Mouse (Mus musculus) spleen, adult 18-20 months (tissue): ENCODE measurements around the gene St3gal4.

Source experiments
- DNase-seq, 2 experiments: peaks; one replicate each; pipeline ENCODE4 v3.0.0; 2022; ENCODE audit warnings: mixed read lengths in 2 of 2

Gene St3gal4

DNA sequence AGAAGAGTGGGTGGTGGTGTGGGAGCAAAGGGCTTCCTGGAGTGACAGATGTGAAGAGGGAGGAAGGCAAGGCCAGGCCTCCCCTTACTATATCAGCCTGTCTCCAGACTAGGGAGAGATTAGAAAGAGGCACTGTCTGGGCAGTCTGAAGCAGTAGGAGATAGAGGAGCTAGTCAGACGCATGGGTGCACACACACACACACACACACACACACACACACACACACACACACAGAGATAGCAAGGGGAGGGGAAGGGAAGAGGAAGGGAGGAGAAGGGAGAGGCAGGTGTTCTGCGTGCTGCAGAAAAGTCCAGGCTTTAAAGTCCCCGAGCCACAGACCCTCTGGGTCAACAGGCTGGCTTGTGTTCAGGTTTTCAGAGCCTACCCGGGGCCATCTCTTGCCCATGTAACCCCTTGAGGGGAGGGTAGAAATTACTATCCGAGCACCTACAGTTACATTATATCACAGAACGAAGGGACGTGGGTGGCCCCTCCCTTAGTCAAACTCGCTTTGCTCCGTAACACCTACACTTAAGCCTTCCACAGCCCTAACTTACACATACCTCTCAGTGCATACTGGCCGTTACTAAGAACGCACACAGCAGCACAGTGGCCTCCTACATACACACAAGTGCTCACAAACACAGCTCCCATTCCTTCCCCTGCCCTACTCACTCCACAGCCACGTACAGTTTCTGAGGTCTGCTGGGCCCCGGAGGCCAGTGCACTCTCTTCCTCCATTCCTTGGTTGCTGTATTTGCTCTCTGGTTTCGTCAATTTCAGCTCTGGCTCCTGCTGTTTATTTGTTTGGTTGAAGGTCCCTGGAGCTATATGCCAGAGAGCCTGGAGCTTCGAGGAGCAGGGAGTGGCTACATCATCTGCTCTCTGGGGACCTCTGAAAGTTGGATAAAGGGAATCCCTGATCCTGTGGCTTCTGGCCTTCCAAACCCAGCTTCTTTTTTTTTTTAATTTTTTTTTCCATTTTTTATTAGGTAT, 12.9 kb downstream of the St3gal4 start:
- DNase-seq: peak in 1 of 2 experiments; percentile 29

DNA sequence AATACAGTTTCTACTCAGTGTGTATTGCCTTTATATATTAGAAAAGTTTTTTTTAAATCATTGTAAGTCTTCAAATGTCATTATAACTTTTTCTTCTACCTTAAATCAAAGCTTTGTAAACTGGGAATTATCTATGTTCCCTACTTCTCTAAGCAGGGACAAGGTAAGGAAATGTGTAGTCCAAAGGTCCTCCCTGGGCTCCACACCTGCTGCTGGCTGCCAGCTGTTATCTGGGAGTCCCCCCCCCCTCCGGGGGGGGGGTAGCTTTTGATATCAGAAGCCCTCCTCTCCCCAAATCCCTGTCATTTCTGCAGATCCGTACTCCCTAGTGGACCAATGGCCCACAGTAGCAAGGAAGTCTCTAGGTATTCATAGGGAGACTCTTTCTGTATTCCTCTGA, 13.6 kb downstream of the St3gal4 start:
- no peak for DNase-seq

GRCm38 (mm10) chr9:35104711-35105110, 14.4 kb downstream of the St3gal4 start:
- DNase-seq: peak in 1 of 2 experiments; percentile 1

DNA sequence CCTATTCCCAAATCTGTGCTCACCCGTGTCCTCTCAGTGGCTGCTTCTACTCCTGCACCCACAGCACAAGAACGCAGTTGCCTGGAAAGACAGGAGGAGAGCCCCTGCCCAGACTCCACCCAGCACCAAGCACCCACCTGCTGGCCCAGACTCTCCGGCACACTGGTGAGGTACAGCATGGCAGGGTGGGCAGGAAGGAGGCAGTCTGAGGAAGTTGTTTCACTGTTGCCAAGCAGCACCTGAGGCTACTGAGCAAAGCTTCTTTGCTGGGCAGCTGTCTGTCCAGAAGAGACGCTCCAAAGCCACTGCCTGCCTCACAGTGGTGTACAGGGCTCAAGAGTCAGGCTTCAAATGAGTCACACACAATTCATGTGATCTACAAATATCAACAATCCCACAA, 20.3 kb downstream of the St3gal4 start:
- peak in 1 of 2 experiments; percentile 2 for DNase-seq

- DNase-seq: no peak
Measured at GRCm38 (mm10) chr9:35097901-35098300, 21.2 kb downstream of the St3gal4 start.

DNA sequence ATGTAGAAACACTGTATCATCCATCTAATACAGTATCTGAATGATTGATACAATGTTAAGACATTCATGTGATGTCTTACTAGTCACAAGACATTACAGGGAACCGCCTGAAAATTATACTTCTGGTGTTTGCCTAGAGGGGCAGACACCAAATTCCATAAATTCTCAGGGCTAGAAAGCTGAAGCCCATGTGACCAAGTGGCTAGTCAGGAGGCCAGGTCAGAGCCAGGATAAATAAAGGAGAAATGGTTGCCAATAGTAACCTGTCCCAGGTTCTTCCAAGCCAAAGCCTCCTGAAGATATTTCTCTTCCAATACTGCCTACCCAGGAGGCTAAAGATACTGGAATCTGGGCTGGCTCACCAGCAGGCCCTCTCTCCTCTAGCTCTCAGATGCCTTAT, 23.3 kb downstream of the St3gal4 start:
- DNase-seq: no peak

DNA sequence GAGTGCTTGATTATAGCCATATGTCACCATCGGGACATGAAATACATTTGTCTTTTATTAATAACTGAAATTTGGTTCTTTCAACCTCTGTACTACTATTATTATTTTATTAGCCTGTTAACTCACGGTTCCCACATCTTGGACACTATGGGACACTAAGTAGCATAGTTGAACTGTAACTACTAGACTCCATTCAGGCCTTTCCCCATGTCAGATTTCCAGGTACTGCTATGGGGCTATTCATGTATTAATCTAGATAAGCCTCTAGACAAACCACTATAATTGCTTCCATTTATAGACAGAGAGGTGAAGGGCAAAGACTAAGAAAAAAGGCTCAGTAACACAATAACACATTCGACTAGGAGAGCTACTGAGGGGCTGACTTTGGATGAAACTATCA, 25.7 kb downstream of the St3gal4 start:
- no peak for DNase-seq

DNA sequence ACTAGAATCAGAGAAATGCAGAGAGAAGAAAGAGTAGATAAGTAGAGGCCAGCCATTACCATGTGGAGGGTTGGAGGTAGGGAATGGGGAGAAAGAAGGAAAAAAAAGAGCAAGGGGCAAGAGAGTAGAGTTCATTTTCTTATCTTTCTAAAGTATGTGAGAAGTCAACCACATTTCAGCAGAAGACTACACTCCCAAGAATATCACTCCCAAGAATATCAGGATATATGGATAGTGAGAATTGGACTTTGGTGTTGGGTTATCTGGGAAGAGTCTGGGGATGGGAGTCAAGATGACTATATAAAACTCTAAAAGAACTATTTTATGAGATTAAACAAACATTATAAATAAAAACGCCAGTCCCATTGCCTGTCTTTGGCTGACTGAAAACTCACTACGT, 26.2 kb downstream of the St3gal4 start:
- DNase-seq: no peak

- DNase-seq: peak in 1 of 2 experiments; percentile 1
Measured at GRCm38 (mm10) chr9:35061446-35061845, 57.6 kb downstream of the St3gal4 start.

DNA sequence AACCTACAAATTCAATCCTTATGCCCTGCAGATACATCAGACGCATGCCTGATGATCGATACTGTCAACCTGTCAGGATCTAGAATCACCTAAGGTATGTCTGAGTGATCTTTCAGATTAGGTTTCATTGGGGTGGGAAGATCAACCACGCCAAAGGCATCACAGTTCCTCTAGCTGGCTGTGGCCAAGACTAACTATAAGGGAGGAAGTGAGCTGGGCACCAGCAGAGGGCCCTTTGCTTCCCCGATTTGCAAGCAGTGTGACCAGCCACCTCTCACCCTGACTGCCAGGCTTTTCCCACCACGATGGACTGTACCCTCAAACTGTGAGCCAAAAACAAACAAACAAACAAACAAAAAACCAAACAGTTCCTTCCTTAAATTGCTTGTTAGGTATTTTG, 59.2 kb downstream of the St3gal4 start:
- no peak for DNase-seq

GRCm38 (mm10) chr9:35058596-35059354, 60.3 kb downstream of the St3gal4 start:
- DNase-seq: no peak

GRCm38 (mm10) chr9:35058186-35058585, 60.9 kb downstream of the St3gal4 start:
- peak in 1 of 2 experiments; percentile 0 for DNase-seq

GRCm38 (mm10) chr9:35057631-35058030, 61.4 kb downstream of the St3gal4 start:
- peak in 1 of 2 experiments; percentile 1 for DNase-seq

GRCm38 (mm10) chr9:35056611-35057010, 62.5 kb downstream of the St3gal4 start:
- peak in 1 of 2 experiments; percentile 0 for DNase-seq

- DNase-seq: peak in 1 of 2 experiments; percentile 9
Measured at GRCm38 (mm10) chr9:35055528-35056330, 63.3 kb downstream of the St3gal4 start.

GRCm38 (mm10) chr9:35053669-35054068, 65.4 kb downstream of the St3gal4 start:
- DNase-seq: peak in 1 of 2 experiments; percentile 0

GRCm38 (mm10) chr9:35053081-35053480, 66.0 kb downstream of the St3gal4 start:
- DNase-seq: no peak

DNA sequence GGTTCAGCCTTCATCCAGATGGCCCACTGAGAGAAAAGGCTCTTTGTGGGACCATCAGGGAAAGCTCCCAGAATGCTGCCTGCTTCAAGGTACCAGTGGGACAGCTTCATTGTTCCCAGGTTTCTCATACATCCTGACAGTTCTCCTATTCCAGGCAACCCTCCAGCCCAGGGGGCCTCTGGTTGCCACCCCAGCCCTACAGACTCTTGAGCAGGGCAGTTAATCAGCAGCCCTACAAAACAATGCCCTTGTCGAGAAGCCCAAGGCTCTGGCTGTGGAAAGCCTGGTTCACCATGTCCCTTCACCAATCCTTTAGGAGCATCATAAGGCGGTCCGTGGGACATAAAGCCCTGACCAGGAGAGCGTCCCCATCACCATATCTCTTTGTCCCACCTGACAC, 66.4 kb downstream of the St3gal4 start:
- no peak for DNase-seq

GRCm38 (mm10) chr9:35051666-35052065, 67.4 kb downstream of the St3gal4 start:
- no peak for DNase-seq

- no peak for DNase-seq
Measured at GRCm38 (mm10) chr9:35050701-35051454, 68.2 kb downstream of the St3gal4 start.

DNA sequence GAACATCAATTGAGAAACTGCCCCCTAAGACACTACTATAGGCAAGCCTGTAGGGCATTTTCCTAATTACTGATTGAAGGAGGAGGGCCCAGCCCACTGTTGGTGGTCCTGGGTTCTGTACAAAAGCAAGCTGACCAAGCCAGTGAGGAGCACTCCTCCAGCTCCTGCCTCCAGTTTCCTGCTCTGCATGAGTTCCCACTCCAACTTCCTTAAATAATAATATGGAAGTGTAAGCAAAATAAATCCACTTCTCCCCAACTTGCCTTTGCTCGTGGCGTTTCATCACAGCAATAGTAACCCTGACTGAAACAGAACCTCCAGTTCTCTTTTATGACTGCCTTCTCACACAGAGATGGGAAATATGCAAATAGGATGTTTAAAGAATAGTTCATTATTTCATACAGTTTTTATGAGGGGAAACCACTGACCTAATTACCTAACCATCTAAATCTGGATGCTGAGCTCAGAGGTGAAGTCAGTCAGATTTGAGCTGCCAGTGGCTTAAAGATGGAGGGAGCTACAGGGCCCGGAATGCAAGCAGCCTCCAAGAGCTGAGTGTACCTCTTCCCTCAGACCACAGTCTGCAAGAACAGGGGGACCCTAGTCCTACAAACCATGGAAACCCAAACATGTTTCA, 69.1 kb downstream of the St3gal4 start:
- DNase-seq: no peak
